Mouse (Mus musculus) erythroblast, embryonic 14.5 days (primary cell): ENCODE data around the gene Arhgap44.

Experiments
- GATA1 ChIP-seq: IDR thresholded peaks from 2 replicates; pipeline ENCODE4 v1.6.1; 2012; ENCODE audit warnings: low read length, inconsistent platforms, mixed read lengths
- TAL1 ChIP-seq: IDR thresholded peaks from 3 replicates; pipeline ENCODE4 v1.6.1; 2012; ENCODE audit warnings: low read length, inconsistent platforms, mixed read lengths

GRCm38 (mm10) chr11:65097526-65098070, 65.2 kb downstream of the Arhgap44 start:
- TF ChIP-seq TAL1 (no peak), GATA1 (no peak)
